15 mouse cellular contexts compared by ENCODE assay signal in genomic region chr1:24245700-24246375, GRCm38 (mm10).
DNase-seq lines count a peak whose midpoint lies in the region; ATAC-seq and TF ChIP-seq lines count a peak whose summit lies in the region.
"Had no signal": no experiment of that assay in that cellular context is flagged by ENCODE, and none has a peak within 500 bp of the region (broad histone marks: within the 10 kb centered on the region; RNA-seq: fewer than 3 reads in every experiment).

No protein-coding gene starts in this region.

- H3K4me1 ChIP-seq in E14TG2a.4 (replicated peaks; ENCODE audit: low read depth, low read length), result peaks cover 9% of the 10 kb centered on the region; the same call in 1 of the 2 replicates
- no peaks in the 10 kb centered on the region for H3K4me1 ChIP-seq in embryonic facial prominence, embryonic 12.5 days
- peaks cover 10% of the 10 kb centered on the region for H3K4me1 ChIP-seq in midbrain, embryonic 13.5 days (replicated peaks)
- H3K4me1 ChIP-seq: heart, embryonic 13.5 days had no signal

- no peaks in the 10 kb centered on the region for H3K27me3 ChIP-seq in E14TG2a.4 (ENCODE audit: insufficient read depth, low read length)
- H3K27me3 ChIP-seq in embryonic facial prominence, embryonic 12.5 days, result no peaks in the 10 kb centered on the region
- no peaks in the 10 kb centered on the region for H3K27me3 ChIP-seq in midbrain, embryonic 13.5 days
- H3K27me3 ChIP-seq: heart, embryonic 13.5 days; limb, embryonic 13.5 days had no signal

- 47% methylated on average over 13 of the region's 13 CpGs for WGBS in embryonic facial prominence, embryonic 12.5 days
- 49% methylated on average over 13 of the region's 13 CpGs for WGBS in midbrain, embryonic 13.5 days

- H3K4me2 ChIP-seq in embryonic facial prominence, embryonic 12.5 days (replicated peaks), result no peak overlapping the region
- no peak overlapping the region for H3K4me2 ChIP-seq in midbrain, embryonic 13.5 days (replicated peaks)
- H3K4me2 ChIP-seq: heart, embryonic 13.5 days; limb, embryonic 13.5 days had no signal

- DNase-seq in embryo, embryonic 11 days, result peak; percentile 34
- DNase-seq in embryo, embryonic 10 days (ENCODE audit: low spot score), result no peak
- DNase-seq in spleen, postnatal 14 days (ENCODE audit: low spot score in 2 of 2), result no peak
- no peak for DNase-seq in layer of hippocampus, postnatal 25 days (ENCODE audit: extremely low spot score in 1 of 2, low spot score in 1 of 2)
- DNase-seq in kidney, adult 18-20 months, result no peak
- DNase-seq: adrenal gland, adult 2 months; cerebellum, postnatal 36 days; gastrocnemius, postnatal 25 days; liver, postnatal 0 days; lung, postnatal 4 days had no signal

- 0 out of 2 replicates have a peak overlapping the region, but pooled peaks have one; percentile 10 for H3K4me3 ChIP-seq in E14TG2a.4 (replicated peaks; ENCODE audit: low read length)
- no peak overlapping the region for H3K4me3 ChIP-seq in embryonic facial prominence, embryonic 12.5 days
- no peak overlapping the region for H3K4me3 ChIP-seq in midbrain, embryonic 13.5 days (replicated peaks)
- H3K4me3 ChIP-seq: heart, embryonic 13.5 days; limb, embryonic 13.5 days had no signal

- 0 out of 2 replicates have a peak, but pooled peaks have one; percentile 71 for ATAC-seq in embryonic facial prominence, embryonic 12.5 days (ENCODE audit: insufficient number of reproducible peaks, insufficient read depth, low FRiP score, low TSS enrichment)
- ATAC-seq in midbrain, embryonic 13.5 days, result peak; percentile 61
- ATAC-seq: liver, postnatal 0 days had no signal

- H3K36me3 ChIP-seq in E14TG2a.4 (ENCODE audit: insufficient read depth, low read length), result no peaks in the 10 kb centered on the region
- H3K36me3 ChIP-seq in embryonic facial prominence, embryonic 12.5 days, result no peaks in the 10 kb centered on the region
- H3K36me3 ChIP-seq in midbrain, embryonic 13.5 days, result no peaks in the 10 kb centered on the region
- H3K36me3 ChIP-seq: heart, embryonic 13.5 days; limb, embryonic 13.5 days had no signal

- peaks cover 7% of the 10 kb centered on the region; the same call in 1 of the 2 replicates for H3K9me3 ChIP-seq in E14TG2a.4 (ENCODE audit: low read length)
- no peaks in the 10 kb centered on the region for H3K9me3 ChIP-seq in embryonic facial prominence, embryonic 12.5 days
- H3K9me3 ChIP-seq in midbrain, embryonic 13.5 days, result no peaks in the 10 kb centered on the region
- H3K9me3 ChIP-seq: heart, embryonic 13.5 days; limb, embryonic 13.5 days had no signal

- TF ChIP-seq CTCF in E14TG2a.4 (conservative IDR thresholded peaks at IDR 0.05; ENCODE audit: low read length), result no peak

- H3K9ac ChIP-seq in embryonic facial prominence, embryonic 12.5 days, result no peak overlapping the region
- no peak overlapping the region for H3K9ac ChIP-seq in midbrain, embryonic 13.5 days (replicated peaks)
- H3K9ac ChIP-seq: heart, embryonic 13.5 days; limb, embryonic 13.5 days; liver, postnatal 0 days had no signal

- no peak overlapping the region for H3K27ac ChIP-seq in embryonic facial prominence, embryonic 12.5 days
- no peak overlapping the region for H3K27ac ChIP-seq in midbrain, embryonic 13.5 days
- H3K27ac ChIP-seq: heart, embryonic 13.5 days; limb, embryonic 13.5 days had no signal
